Comparison of ENCODE assay signal across 11 mouse cellular contexts in genomic region chr4:127988526-127989180, GRCm38 (mm10). TPM values are rescaled to one million over a fixed set of nuclear protein-coding genes. Genes with fewer than 3 reads are reported as not detected.
A peak's percentile ranks its signal among the peaks of the same experiment; 100 is the strongest.
DNase-seq lines count a peak whose midpoint lies in the region; ATAC-seq and TF ChIP-seq lines count a peak whose summit lies in the region.
"Had no signal": no experiment of that assay in that cellular context is flagged by ENCODE, and none has a peak within 500 bp of the region (broad histone marks: within the 10 kb centered on the region; RNA-seq: fewer than 3 reads in every experiment).

No protein-coding gene starts in this region.

- peaks cover 70% of the 10 kb centered on the region for H3K27me3 ChIP-seq in liver, embryonic 12.5 days (replicated peaks)
- H3K27me3 ChIP-seq in liver, postnatal 0 days (ENCODE audit: insufficient read depth, low read length), result peaks cover 49% of the 10 kb centered on the region
- peaks cover 75% of the 10 kb centered on the region for H3K27me3 ChIP-seq in embryonic facial prominence, embryonic 10.5 days (replicated peaks; ENCODE audit: low read depth, poor library complexity, severe bottlenecking)
- no peaks in the 10 kb centered on the region for H3K27me3 ChIP-seq in hindbrain, embryonic 15.5 days
- H3K27me3 ChIP-seq in neural tube, embryonic 15.5 days (replicated peaks), result peaks cover 6% of the 10 kb centered on the region; the same call in 1 of the 2 replicates

- TF ChIP-seq EP300 in liver, postnatal 0 days (IDR thresholded peaks at IDR 0.05; ENCODE audit: low read depth), result no peak

- no peak for TF ChIP-seq CTCF in liver, postnatal 0 days (IDR thresholded peaks at IDR 0.05; ENCODE audit: low read depth)

- WGBS in liver, embryonic 12.5 days (ENCODE audit: insufficient replicate concordance), result 4% methylated on average over 39 of the region's 39 CpGs
- 4% methylated on average over 36 of the region's 39 CpGs for WGBS in liver, postnatal 0 days (ENCODE audit: insufficient replicate concordance)
- 1% methylated on average over 39 of the region's 39 CpGs for WGBS in embryonic facial prominence, embryonic 10.5 days
- under 1% methylated on average over 39 of the region's 39 CpGs for WGBS in hindbrain, embryonic 15.5 days
- whole genome bisulfite sequencing in neural tube, embryonic 15.5 days, result 1% methylated on average over 38 of the region's 39 CpGs

- H3K9ac ChIP-seq in liver, embryonic 12.5 days, result no peak overlapping the region
- H3K9ac ChIP-seq in liver, postnatal 0 days (replicated peaks), result no peak overlapping the region
- H3K9ac ChIP-seq in hindbrain, embryonic 15.5 days, result peak overlapping the region; percentile 59
- peak overlapping the region; percentile 79 for H3K9ac ChIP-seq in neural tube, embryonic 15.5 days (replicated peaks)

- no peak overlapping the region for H3K27ac ChIP-seq in liver, embryonic 12.5 days
- H3K27ac ChIP-seq in liver, postnatal 0 days (ENCODE audit: low read depth), result no peak overlapping the region
- H3K27ac ChIP-seq in embryonic facial prominence, embryonic 10.5 days (replicated peaks), result peak overlapping the region; percentile 59; the same call in 1 of the 2 replicates
- H3K27ac ChIP-seq in hindbrain, embryonic 15.5 days (replicated peaks), result peak overlapping the region; percentile 91
- peak overlapping the region; percentile 90 for H3K27ac ChIP-seq in neural tube, embryonic 15.5 days (replicated peaks)

- H3K4me1 ChIP-seq in liver, embryonic 12.5 days, result no peaks in the 10 kb centered on the region
- H3K4me1 ChIP-seq in liver, postnatal 0 days (ENCODE audit: insufficient read depth), result no peaks in the 10 kb centered on the region
- peaks cover 35% of the 10 kb centered on the region for H3K4me1 ChIP-seq in embryonic facial prominence, embryonic 10.5 days
- peaks cover 52% of the 10 kb centered on the region for H3K4me1 ChIP-seq in hindbrain, embryonic 15.5 days (replicated peaks)
- peaks cover 52% of the 10 kb centered on the region for H3K4me1 ChIP-seq in neural tube, embryonic 15.5 days
- H3K4me1 ChIP-seq: megakaryocyte, embryonic 14.5 days had no signal

- peak overlapping the region; percentile 52; the same call in 1 of the 2 replicates for H3K4me2 ChIP-seq in liver, embryonic 12.5 days
- no peak overlapping the region for H3K4me2 ChIP-seq in liver, postnatal 0 days (ENCODE audit: low read depth, low read length)
- H3K4me2 ChIP-seq in hindbrain, embryonic 15.5 days, result peak overlapping the region; percentile 68
- peak overlapping the region; percentile 67 for H3K4me2 ChIP-seq in neural tube, embryonic 15.5 days

- no peak for ATAC-seq in liver, embryonic 12.5 days
- ATAC-seq in liver, postnatal 0 days, result no peak
- no peak for ATAC-seq in hindbrain, embryonic 15.5 days (ENCODE audit: low FRiP score, low read depth)
- peak; percentile 6 for ATAC-seq in neural tube, embryonic 15.5 days (ENCODE audit: low FRiP score)
- no peak for ATAC-seq in megakaryocyte, adult 5-6 weeks (ENCODE audit: poor library complexity, severe bottlenecking)

- DNase-seq in liver, postnatal 0 days, result no peak
- peak; percentile 22 for DNase-seq in embryonic facial prominence, embryonic 10.5 days (ENCODE audit: low spot score)
- DNase-seq in lung, postnatal 14 days, result no peak
- no peak for DNase-seq in frontal cortex, postnatal 36 days (ENCODE audit: low spot score in 2 of 2)
- DNase-seq: gastrocnemius, postnatal 14 days had no signal

- no peaks in the 10 kb centered on the region for H3K9me3 ChIP-seq in liver, embryonic 12.5 days (replicated peaks)
- H3K9me3 ChIP-seq in liver, postnatal 0 days (ENCODE audit: low read length), result no peaks in the 10 kb centered on the region
- H3K9me3 ChIP-seq in embryonic facial prominence, embryonic 10.5 days, result no peaks in the 10 kb centered on the region
- no peaks in the 10 kb centered on the region for H3K9me3 ChIP-seq in hindbrain, embryonic 15.5 days
- no peaks in the 10 kb centered on the region for H3K9me3 ChIP-seq in neural tube, embryonic 15.5 days (replicated peaks)

- no peaks in the 10 kb centered on the region for H3K36me3 ChIP-seq in liver, embryonic 12.5 days
- H3K36me3 ChIP-seq in liver, postnatal 0 days (replicated peaks; ENCODE audit: insufficient read depth, low read length), result no peaks in the 10 kb centered on the region
- no peaks in the 10 kb centered on the region for H3K36me3 ChIP-seq in embryonic facial prominence, embryonic 10.5 days (replicated peaks)
- H3K36me3 ChIP-seq in hindbrain, embryonic 15.5 days, result no peaks in the 10 kb centered on the region
- H3K36me3 ChIP-seq in neural tube, embryonic 15.5 days, result no peaks in the 10 kb centered on the region

- no peak overlapping the region; the same call in 1 of the 2 replicates for H3K4me3 ChIP-seq in liver, embryonic 12.5 days
- no peak overlapping the region for H3K4me3 ChIP-seq in liver, postnatal 0 days (ENCODE audit: low read depth, low read length)
- peak overlapping the region; percentile 66 for H3K4me3 ChIP-seq in embryonic facial prominence, embryonic 10.5 days
- peak overlapping the region; percentile 51 for H3K4me3 ChIP-seq in hindbrain, embryonic 15.5 days
- H3K4me3 ChIP-seq in neural tube, embryonic 15.5 days (replicated peaks), result peak overlapping the region; percentile 72
- H3K4me3 ChIP-seq: megakaryocyte, embryonic 14.5 days had no signal

RNA-seq across cellular contexts. Expression of gene Csmd2, which starts 1.0 kb away (rescaled TPM):
- 0.04 and 0.07 TPM in 2 replicates for polyA plus RNA-seq in liver, embryonic 12.5 days (2016; fragmentation: Nextera tagmentation; extraction: Ambion mirVana)
- not detected in 2 replicates for polyA plus RNA-seq in liver, postnatal 0 days (2015; fragmentation: Nextera tagmentation; extraction: Ambion mirVana)
- 0.29 and 0.31 TPM in 2 replicates for polyA plus RNA-seq in embryonic facial prominence, embryonic 10.5 days (2016; fragmentation: Nextera tagmentation; extraction: Ambion mirVana)
- polyA plus RNA-seq in hindbrain, embryonic 15.5 days (2015; fragmentation: Nextera tagmentation; extraction: Ambion mirVana), result 11.9 and 13.0 TPM in 2 replicates
- polyA plus RNA-seq in neural tube, embryonic 15.5 days (2015; fragmentation: Nextera tagmentation; extraction: Ambion mirVana), result 10.2 and 12.7 TPM in 2 replicates
- not detected in 2 replicates for total RNA-seq in megakaryocyte, adult 5-6 weeks (2015)
- total RNA-seq in megakaryocyte, adult 5-6 weeks (2017), result not detected in 2 replicates

RNA-seq across cellular contexts. Expression of gene CK137956, which starts 17.9 kb away (rescaled TPM):
- not detected in 2 replicates for polyA plus RNA-seq in liver, embryonic 12.5 days (2016; fragmentation: Nextera tagmentation; extraction: Ambion mirVana)
- polyA plus RNA-seq in liver, postnatal 0 days (2015; fragmentation: Nextera tagmentation; extraction: Ambion mirVana), result not detected in 2 replicates
- polyA plus RNA-seq in embryonic facial prominence, embryonic 10.5 days (2016; fragmentation: Nextera tagmentation; extraction: Ambion mirVana), result 0.26 and 0.39 TPM in 2 replicates
- polyA plus RNA-seq in hindbrain, embryonic 15.5 days (2015; fragmentation: Nextera tagmentation; extraction: Ambion mirVana), result 1.0 and 1.3 TPM in 2 replicates
- 1.4 and 2.0 TPM in 2 replicates for polyA plus RNA-seq in neural tube, embryonic 15.5 days (2015; fragmentation: Nextera tagmentation; extraction: Ambion mirVana)
- total RNA-seq in megakaryocyte, adult 5-6 weeks (2015), result not detected in 2 replicates
- not detected in 2 replicates for total RNA-seq in megakaryocyte, adult 5-6 weeks (2017)
- total RNA-seq: adrenal gland, adult 2 months; gastrocnemius, postnatal 14 days had no signal
- polyA plus RNA-seq: adrenal gland, adult 2 months had no signal

Comparison
In these comparisons a context has a peak if more than half of its experiments do, and no peak if none do; other contexts are left out.
1. H3K27ac ChIP-seq: peak in embryonic facial prominence, embryonic 10.5 days (single experiment), hindbrain, embryonic 15.5 days (single experiment) and neural tube, embryonic 15.5 days (single experiment); none in liver, embryonic 12.5 days (single experiment) and liver, postnatal 0 days (single experiment).
2. H3K4me3 ChIP-seq: peak in embryonic facial prominence, embryonic 10.5 days (single experiment), hindbrain, embryonic 15.5 days (single experiment) and neural tube, embryonic 15.5 days (single experiment); none in liver, embryonic 12.5 days (single experiment) and liver, postnatal 0 days (single experiment).
3. H3K9ac ChIP-seq: peak in hindbrain, embryonic 15.5 days (single experiment) and neural tube, embryonic 15.5 days (single experiment); none in liver, embryonic 12.5 days (single experiment) and liver, postnatal 0 days (single experiment).